14 mouse cellular contexts compared by ENCODE assay signal in the genomic region with DNA sequence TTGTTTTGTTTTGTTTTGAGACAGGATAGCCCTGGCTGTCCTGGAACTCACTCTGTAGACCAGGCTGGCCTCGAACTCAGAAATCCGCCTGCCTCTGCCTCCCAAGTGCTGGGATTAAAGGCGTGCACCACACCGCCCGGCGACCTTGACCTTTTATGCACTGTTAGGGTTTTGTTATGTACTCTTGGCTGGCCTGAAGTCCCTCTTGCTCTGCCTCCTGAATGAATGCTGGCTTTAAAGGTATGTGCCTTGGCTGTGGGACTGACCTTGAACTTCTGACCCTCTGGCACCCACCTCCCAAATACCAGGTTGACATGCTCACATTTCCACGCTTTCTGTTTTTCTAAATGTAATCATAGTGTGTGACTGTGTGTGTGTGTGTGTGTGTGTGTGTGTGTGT. TPM values are rescaled to one million over a fixed set of nuclear protein-coding genes. Genes with fewer than 3 reads are reported as not detected.
"Had no signal": no experiment of that assay in that cellular context is flagged by ENCODE, and none has a peak within 500 bp of the region (broad histone marks: within the 10 kb centered on the region; RNA-seq: fewer than 3 reads in every experiment).

No protein-coding gene starts in this region.

RNA-seq across cellular contexts. Expression of gene Shisa7, which starts 23.6 kb away (rescaled TPM):
- total RNA-seq: megakaryocyte, adult 5-6 weeks had no signal
- polyA plus RNA-seq: liver, postnatal 0 days; myocyte had no signal

RNA-seq across cellular contexts. Expression of gene Tmem190, which starts 38.2 kb away (rescaled TPM):
- total RNA-seq: megakaryocyte, adult 5-6 weeks; megakaryocyte-erythroid progenitor cell, adult 5-6 weeks had no signal
- polyA plus RNA-seq: lung, adult 2 months; midbrain, embryonic 10.5 days; midbrain, embryonic 12.5 days; midbrain, embryonic 14.5 days; myocyte; neural tube, embryonic 11.5 days; neural tube, embryonic 13.5 days; neural tube, embryonic 15.5 days; small intestine, adult 2 months; thymus, adult 2 months; urinary bladder, adult 2 months had no signal
